Mouse (Mus musculus): ENCODE results near the gene Ube2j1.

Gene Ube2j1

GRCm38 (mm10) chr4:33031195-33031960 lies at the start of gene Ube2j1:
Ube2j1 (plus strand) TSS chr4:33031416.
- WGBS: under 1% methylated on average over 123 of the region's 123 CpGs

- 52% methylated on average over 5 of the region's 5 CpGs for WGBS
Observed at GRCm38 (mm10) chr4:32981617-32982016, 49.6 kb upstream of the Ube2j1 start.

DNA sequence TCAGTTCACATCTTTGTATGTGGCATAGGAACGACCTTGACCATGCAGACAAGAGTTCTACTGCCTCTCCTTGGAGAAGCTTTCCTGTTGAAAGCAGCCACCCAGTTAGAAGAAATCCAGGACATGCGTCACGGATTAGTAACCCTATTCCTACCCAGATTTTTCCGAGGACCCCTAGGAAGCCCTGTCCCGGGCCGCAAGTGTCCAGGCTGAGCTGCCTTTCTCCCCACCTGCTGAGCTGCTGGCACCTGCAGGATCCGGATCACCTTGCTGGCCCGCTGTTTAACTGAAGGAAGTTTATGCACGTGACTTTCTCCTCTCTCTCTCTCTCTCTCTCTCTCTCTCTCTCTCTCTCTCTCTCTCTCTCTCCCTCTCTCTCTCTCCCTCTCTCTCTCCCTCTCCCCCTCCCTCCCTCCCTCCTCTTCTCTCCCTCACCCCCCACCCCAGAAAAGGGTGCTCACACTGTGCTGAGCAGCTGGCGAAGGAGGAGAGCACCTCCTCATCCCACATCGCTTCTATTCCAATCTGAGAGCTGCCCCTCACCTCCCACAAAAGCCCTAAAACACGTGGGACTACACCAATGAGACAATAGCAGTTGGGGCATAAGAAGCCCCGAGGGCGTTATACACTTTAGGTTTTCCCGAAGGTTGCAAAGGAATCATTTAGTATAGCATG lies 49.0 kb upstream of the Ube2j1 start:
- 7% methylated on average over 15 of the region's 15 CpGs for WGBS

- WGBS: under 1% methylated on average over 18 of the region's 18 CpGs
Observed at GRCm38 (mm10) chr4:32982716-32983175, 48.5 kb upstream of the Ube2j1 start, which contains the start of gene Rragd. Rragd (plus strand) TSS chr4:32983037.

- under 1% methylated on average over 87 of the region's 94 CpGs for WGBS
Observed at GRCm38 (mm10) chr4:32983176-32984155, 47.8 kb upstream of the Ube2j1 start.

DNA sequence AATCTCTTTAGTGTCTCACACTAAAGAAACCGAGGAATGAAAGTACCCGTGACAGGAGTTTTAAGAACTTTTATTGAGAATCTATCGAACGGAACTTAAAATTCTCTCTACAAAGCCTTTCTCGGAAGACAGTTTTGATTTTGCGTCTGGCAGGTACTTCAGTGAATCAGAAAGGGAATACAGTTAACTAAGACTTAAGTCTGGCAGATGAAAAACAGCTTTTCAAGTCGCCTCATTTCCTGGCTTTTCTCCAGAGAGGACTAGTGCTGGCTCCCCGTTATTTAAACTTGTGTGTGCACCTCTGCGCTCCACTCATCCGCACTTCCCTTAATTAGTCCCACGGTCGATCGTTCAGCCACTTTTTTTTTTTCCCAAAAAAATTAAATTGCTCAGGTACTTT lies 47.0 kb upstream of the Ube2j1 start:
- 2% methylated on average over 13 of the region's 13 CpGs for WGBS

DNA sequence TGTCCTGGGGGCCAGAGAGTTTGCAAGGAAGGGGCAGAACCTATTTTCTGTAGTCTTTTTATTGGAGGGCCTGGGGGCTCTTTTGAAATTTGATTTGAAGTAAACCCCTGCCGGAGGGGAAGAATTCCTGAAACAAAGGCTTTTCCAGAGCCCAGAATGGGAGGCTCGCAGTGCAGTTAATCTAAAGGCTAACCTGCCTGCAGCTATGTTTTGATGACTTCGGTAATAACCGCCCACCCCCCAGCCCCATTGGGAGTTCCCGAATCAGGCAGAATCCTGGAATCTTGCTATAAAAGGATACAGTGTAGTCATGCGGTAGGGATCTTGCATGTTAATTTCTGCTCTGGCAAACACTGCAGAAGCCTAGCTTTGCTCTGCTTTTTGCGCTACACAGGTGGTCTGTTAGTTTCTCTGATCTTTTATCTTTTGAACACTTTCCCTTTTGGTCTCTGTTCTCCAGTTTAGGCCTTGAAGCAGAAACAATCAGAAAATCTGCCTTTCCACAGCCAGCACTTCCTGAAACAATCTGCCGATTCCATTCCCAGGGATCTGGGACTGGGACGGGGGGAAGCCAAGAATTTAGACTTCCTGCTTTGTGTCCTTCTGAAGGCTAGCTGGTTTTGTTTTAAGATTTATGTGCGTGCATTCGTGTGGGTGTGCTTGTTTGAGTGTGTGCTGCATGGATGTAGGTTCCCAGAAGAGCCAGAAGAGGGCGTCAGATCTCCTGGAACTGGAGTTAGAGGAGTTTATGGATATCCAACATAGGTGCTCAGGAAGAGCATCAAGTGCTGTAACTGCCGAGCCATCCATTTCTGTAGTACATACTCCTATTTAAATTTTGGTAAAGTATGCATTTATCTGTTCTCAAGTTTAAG lies 46.2 kb upstream of the Ube2j1 start:
- WGBS: 20% methylated on average over 13 of the region's 13 CpGs

DNA sequence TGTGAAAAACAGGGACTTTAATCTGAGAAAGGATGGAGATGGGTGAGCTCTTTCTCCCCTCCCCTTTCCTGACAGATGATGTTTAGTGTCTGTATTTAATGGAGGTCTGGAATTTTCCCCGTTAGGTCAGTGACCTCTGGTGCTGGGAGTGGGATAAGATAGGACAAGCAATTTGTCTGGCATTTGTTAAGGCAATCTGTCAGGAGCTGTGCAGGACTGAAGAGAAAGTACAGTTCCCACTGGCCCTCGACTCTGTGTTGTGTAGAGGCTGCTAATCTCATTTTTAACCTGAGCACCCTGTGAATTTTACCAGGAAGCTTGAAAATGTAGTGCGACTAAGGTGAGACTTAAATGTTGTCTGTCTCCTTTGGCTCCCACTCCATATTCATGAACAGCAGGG lies 45.5 kb upstream of the Ube2j1 start:
- 30% methylated on average over 3 of the region's 3 CpGs for WGBS

- 80% methylated on average over 3 of the region's 3 CpGs for WGBS
Observed at GRCm38 (mm10) chr4:32987006-32987405, 44.2 kb upstream of the Ube2j1 start.

GRCm38 (mm10) chr4:32989346-32989745 lies 41.9 kb upstream of the Ube2j1 start:
- WGBS: 93% methylated on average over 2 of the region's 2 CpGs

DNA sequence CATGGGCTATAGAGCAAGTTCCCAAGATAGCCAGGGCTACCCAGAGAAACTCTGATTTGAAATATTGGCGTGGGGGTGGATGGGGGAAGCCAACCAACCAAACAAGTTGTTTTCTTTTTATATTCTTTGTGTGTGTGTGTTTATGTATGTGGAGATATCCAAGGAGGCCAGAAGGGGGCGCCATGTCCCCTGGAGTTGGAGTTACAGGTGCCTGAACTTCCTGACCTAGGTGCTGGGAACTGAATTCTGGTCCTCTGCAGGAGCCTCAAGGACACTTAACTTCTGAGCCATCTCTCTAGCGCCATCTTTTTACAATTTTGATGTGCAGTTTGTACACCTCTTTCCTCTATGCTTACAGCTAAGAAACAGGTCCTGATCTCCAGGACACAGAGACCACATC lies 37.0 kb upstream of the Ube2j1 start:
- 74% methylated on average over 3 of the region's 3 CpGs for WGBS

- WGBS: 95% methylated on average over 5 of the region's 5 CpGs
Observed at GRCm38 (mm10) chr4:32996083-32996482, 35.1 kb upstream of the Ube2j1 start.

- WGBS: 82% methylated on average over 5 of the region's 5 CpGs
Observed at GRCm38 (mm10) chr4:32997571-32997970, 33.6 kb upstream of the Ube2j1 start.

DNA sequence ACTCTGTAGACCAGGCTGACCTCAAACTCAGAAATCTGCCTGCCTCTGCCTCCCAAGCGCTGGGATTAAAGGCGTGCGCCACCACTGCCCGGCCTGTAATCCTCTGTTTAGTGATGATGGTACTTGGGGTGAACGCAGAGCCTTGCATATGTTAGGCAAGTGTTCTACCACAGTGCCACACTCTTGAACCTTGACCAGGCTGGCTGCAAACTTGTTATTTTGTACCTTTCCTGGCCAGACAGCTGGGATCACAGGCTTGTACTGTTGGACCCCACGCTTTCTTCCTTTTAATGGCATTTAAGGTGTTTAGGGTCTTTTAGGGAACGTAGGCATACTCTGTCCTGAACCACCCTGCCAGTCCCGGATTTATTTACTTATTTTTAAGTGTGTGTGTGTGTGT lies 32.2 kb upstream of the Ube2j1 start:
- WGBS: 98% methylated on average over 8 of the region's 8 CpGs

DNA sequence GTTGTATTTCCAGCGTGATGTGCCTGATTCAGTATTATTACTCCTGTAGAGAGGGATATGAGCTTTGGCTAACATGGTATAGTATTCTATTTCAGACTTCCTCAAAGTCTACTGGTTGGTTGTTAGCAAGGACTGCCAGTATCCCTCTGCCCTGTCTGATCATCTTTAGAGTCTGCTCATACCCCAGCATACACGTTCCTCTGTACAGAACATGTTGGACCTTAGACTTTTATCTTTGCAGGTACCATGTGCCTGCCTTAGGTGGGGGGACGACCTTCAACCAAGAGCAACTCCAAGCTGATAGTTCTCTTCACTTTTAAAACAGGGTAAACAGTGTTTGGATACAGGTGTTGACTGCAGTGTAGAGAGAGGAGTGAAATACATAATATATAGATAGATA lies 29.1 kb upstream of the Ube2j1 start:
- WGBS: 92% methylated on average over 3 of the region's 3 CpGs

DNA sequence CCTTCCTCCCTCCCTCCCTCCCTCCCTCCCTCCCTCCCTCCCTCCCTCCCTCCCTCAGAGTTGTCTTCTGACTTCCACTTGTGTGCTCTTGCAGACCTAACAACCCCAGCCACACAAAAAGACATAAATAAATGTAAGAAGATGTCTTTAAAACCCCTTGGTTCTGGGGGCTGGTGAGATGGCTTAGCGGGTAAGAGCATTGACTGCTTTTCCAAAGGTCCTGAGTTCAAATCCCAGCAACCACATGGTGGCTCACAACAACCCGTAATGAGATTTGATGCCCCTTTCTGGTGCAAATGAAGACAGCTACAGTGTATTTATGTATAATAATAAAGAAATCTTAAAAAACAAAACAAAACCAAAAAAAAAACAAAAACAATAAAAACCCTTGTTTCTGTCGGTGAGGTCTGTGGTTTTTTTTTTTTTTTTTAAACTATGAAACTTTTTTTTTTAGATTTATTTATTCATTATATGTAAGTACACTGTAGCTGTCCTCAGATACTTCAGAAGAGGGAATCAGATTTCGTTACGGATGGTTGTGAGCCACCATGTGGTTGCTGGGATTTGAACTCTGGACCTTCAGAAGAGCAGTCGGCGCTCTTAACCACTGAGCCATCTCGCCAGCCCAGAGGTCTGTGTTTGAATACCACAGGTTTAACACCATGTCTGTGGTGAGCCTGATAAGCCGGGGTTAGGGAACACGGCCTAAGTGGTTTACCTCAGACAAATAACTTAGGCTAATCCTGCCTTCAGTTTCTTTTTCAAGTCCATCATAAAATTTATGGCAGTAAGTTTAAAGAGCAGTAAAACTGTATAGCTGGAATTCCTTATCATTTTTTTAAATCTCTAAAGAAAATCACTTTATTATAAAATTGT lies 25.4 kb upstream of the Ube2j1 start:
- WGBS: 97% methylated on average over 10 of the region's 10 CpGs

GRCm38 (mm10) chr4:33006844-33007243 lies 24.4 kb upstream of the Ube2j1 start:
- WGBS: 95% methylated on average over 11 of the region's 11 CpGs

GRCm38 (mm10) chr4:33007443-33008217 lies 23.6 kb upstream of the Ube2j1 start:
- WGBS: 86% methylated on average over 9 of the region's 9 CpGs

GRCm38 (mm10) chr4:33010078-33010477 lies 21.1 kb upstream of the Ube2j1 start:
- 90% methylated on average over 1 of the region's 1 CpGs for WGBS

Data from cerebral cortex, adult 2 months (tissue).